Mouse (Mus musculus) liver, postnatal 0 days (tissue): ENCODE results near the gene Echdc3.

Experiments used
- CTCF ChIP-seq: sonication (generic); IDR thresholded peaks from 2 replicates; pipeline ENCODE4 v1.5.1; 2016; ENCODE audit warnings: antibody characterized with exemption, low read depth
- EP300 ChIP-seq: IDR thresholded peaks from 2 replicates; pipeline ENCODE4 v1.6.1; 2016; ENCODE audit warnings: antibody characterized with exemption, low read depth, mild to moderate bottlenecking

DNA sequence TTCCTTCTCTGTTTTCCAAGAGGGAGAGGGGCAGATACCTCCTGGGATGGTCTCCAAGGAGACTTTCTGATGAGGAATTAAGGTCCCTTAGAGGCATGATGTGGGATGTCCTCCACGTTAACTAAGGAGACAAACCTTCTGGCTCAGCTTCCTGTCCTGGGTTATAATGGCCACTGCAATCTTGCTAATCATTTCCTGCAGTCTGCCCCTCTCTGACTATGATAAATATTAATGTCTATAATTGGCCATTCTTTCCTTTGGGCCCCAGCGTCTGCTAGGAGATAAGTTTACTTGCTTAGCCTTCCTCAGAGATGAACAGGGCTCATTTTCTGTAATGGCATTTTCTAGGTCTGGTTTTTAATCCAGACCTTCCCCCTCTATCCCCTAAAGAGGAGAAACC, 53.1 kb downstream of the Echdc3 start:
- peak; percentile 64; the same call in 1 of the 2 replicates for TF ChIP-seq EP300
- TF ChIP-seq CTCF: no peak
